Mouse (Mus musculus): ENCODE data around the gene Rps6ka3.
A peak's percentile ranks its signal among the peaks of the same experiment; 100 is the strongest.

Gene Rps6ka3

GRCm38 (mm10) chrX:159210007-159210406 lies at the start of gene Rps6ka3:
TSS of gene Rps6ka3 (plus strand) at chrX:159210307.
- DNase-seq (ENCODE audit: low spot score in 2 of 2) = no peak

- DNase-seq (ENCODE audit: low spot score in 2 of 2) = no peak
These were observed 40.9 kb upstream of the Rps6ka3 start for GRCm38 (mm10) chrX:159169200-159169599.

GRCm38 (mm10) chrX:159171579-159171978 lies 38.5 kb upstream of the Rps6ka3 start:
- DNase-seq (ENCODE audit: low spot score in 2 of 2) = no peak

- no peak for DNase-seq (ENCODE audit: low spot score in 2 of 2)
These were observed 18.5 kb upstream of the Rps6ka3 start for GRCm38 (mm10) chrX:159191581-159191980.

GRCm38 (mm10) chrX:159199495-159199894 lies 10.6 kb upstream of the Rps6ka3 start:
- DNase-seq (ENCODE audit: low spot score in 2 of 2) = no peak

GRCm38 (mm10) chrX:159200101-159200500 lies 10.0 kb upstream of the Rps6ka3 start:
- DNase-seq (ENCODE audit: low spot score in 2 of 2) = no peak

GRCm38 (mm10) chrX:159210892-159211583 lies 931 bp downstream of the Rps6ka3 start:
- DNase-seq (ENCODE audit: low spot score in 2 of 2) = no peak

GRCm38 (mm10) chrX:159215253-159215652 lies 5.1 kb downstream of the Rps6ka3 start:
- no peak for DNase-seq (ENCODE audit: low spot score in 2 of 2)

- no peak for DNase-seq (ENCODE audit: low spot score in 2 of 2)
These were observed 12.4 kb downstream of the Rps6ka3 start for GRCm38 (mm10) chrX:159222474-159222873.

GRCm38 (mm10) chrX:159237275-159237674 lies 27.2 kb downstream of the Rps6ka3 start:
- no peak for DNase-seq (ENCODE audit: low spot score in 2 of 2)

GRCm38 (mm10) chrX:159254001-159254884 lies 44.1 kb downstream of the Rps6ka3 start:
- DNase-seq (ENCODE audit: low spot score in 2 of 2) = peak in 1 of 2 experiments; percentile 5

GRCm38 (mm10) chrX:159255123-159255978 lies 45.2 kb downstream of the Rps6ka3 start:
- peak; percentile 72 to 75 for DNase-seq (ENCODE audit: low spot score in 2 of 2)

GRCm38 (mm10) chrX:159256040-159256852 lies 46.1 kb downstream of the Rps6ka3 start:
- DNase-seq (ENCODE audit: low spot score in 2 of 2) = peak in 1 of 2 experiments; percentile 3

GRCm38 (mm10) chrX:159256921-159257421 lies 46.9 kb downstream of the Rps6ka3 start:
- peak in 1 of 2 experiments; percentile 7 for DNase-seq (ENCODE audit: low spot score in 2 of 2)

GRCm38 (mm10) chrX:159264681-159265080 lies 54.6 kb downstream of the Rps6ka3 start:
- no peak for DNase-seq (ENCODE audit: low spot score in 2 of 2)

- no peak for DNase-seq (ENCODE audit: low spot score in 2 of 2)
These were observed 59.0 kb downstream of the Rps6ka3 start for GRCm38 (mm10) chrX:159269072-159269471.

- DNase-seq (ENCODE audit: low spot score in 2 of 2) = no peak
These were observed 76.7 kb downstream of the Rps6ka3 start for GRCm38 (mm10) chrX:159286765-159287164.

- DNase-seq (ENCODE audit: low spot score in 2 of 2) = no peak
These were observed 85.8 kb downstream of the Rps6ka3 start for GRCm38 (mm10) chrX:159295879-159296278.

- DNase-seq (ENCODE audit: low spot score in 2 of 2) = no peak
These were observed 92.5 kb downstream of the Rps6ka3 start for GRCm38 (mm10) chrX:159302349-159303311.

All from right cerebral cortex, postnatal 36 days (tissue).